ENCODE assay signal across 15 mouse cellular contexts in the genomic region with DNA sequence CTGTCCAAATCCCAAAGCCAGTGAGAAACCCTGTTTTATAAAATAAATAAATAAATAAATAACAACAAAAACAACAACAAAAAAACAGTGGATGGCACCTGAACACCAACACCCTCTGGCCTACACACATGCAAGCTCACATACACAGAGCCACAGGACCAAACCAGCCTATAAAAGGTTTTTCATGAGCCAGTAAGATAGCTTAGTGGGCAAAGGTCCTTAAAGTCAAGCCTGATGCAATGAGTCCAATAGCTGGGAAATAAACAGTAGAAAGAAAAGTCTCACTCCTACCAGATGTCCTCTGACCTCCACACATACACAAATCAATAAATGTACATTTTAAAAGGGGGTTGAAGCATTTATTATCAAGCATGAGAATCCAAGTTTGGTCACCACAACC.
"Had no signal": no experiment of that assay in that cellular context is flagged by ENCODE, and none has a peak within 500 bp of the region (broad histone marks: within the 10 kb centered on the region; RNA-seq: fewer than 3 reads in every experiment).

No protein-coding gene starts in this region.

- H3K4me3 ChIP-seq: kidney, embryonic 15.5 days; limb, embryonic 12.5 days; neural tube, embryonic 13.5 days; stomach, embryonic 15.5 days had no signal

- H3K4me2 ChIP-seq: kidney, embryonic 15.5 days; limb, embryonic 12.5 days; neural tube, embryonic 13.5 days; stomach, embryonic 15.5 days had no signal

- H3K9me3 ChIP-seq: kidney, embryonic 15.5 days; limb, embryonic 12.5 days; neural tube, embryonic 13.5 days; stomach, embryonic 15.5 days had no signal

- H3K27ac ChIP-seq: kidney, embryonic 15.5 days; limb, embryonic 12.5 days; neural tube, embryonic 13.5 days; stomach, embryonic 15.5 days had no signal

- H3K36me3 ChIP-seq: kidney, embryonic 15.5 days; limb, embryonic 12.5 days; neural tube, embryonic 13.5 days; stomach, embryonic 15.5 days had no signal

- DNase-seq: kidney, adult 18-20 months; kidney, postnatal 36 days; layer of hippocampus, adult 9-11 months; layer of hippocampus, postnatal 36 days; lung, adult 18-20 months; lung, postnatal 36 days; midbrain, embryonic 14.5 days; retina, postnatal 1 day; thymus, adult 2 months; thymus, postnatal 25 days had no signal

- ATAC-seq: lung, postnatal 0 days had no signal

- H3K9ac ChIP-seq: kidney, embryonic 15.5 days; limb, embryonic 12.5 days; neural tube, embryonic 13.5 days; stomach, embryonic 15.5 days had no signal

- H3K27me3 ChIP-seq: kidney, embryonic 15.5 days; limb, embryonic 12.5 days; neural tube, embryonic 13.5 days; stomach, embryonic 15.5 days had no signal
